Mouse (Mus musculus) layer of hippocampus, adult 9-11 months (tissue): ENCODE results near the gene Tmem203.
"Not testable (repeated sequence)": the region's sequence is repeated elsewhere in the genome, so short reads cannot be mapped to it uniquely, and the experiment has no call there.

ENCODE experiments used
- DNase-seq: peaks from one replicate; pipeline ENCODE4 v3.0.0; 2022

The Tmem203 gene

GRCm38 (mm10) chr2:25234551-25235220 is 20.6 kb upstream of the Tmem203 start:
- DNase-seq: no peak

GRCm38 (mm10) chr2:25236614-25237013 is 18.6 kb upstream of the Tmem203 start, which contains the start of gene Rnf224:
Gene Rnf224 (minus strand): TSS chr2:25236787.
- DNase-seq: no peak

GRCm38 (mm10) chr2:25237522-25237921 is 17.7 kb upstream of the Tmem203 start:
- DNase-seq: no peak

- DNase-seq: no peak
Observed at GRCm38 (mm10) chr2:25238106-25238505, 17.1 kb upstream of the Tmem203 start.

GRCm38 (mm10) chr2:25239766-25240165 is 15.5 kb upstream of the Tmem203 start:
- DNase-seq: no peak

- DNase-seq: no peak
Observed at GRCm38 (mm10) chr2:25240310-25240709, 14.9 kb upstream of the Tmem203 start.

- DNase-seq: peak; percentile 69
Observed at GRCm38 (mm10) chr2:25240723-25241437, 14.4 kb upstream of the Tmem203 start.

- DNase-seq: no peak
Observed at GRCm38 (mm10) chr2:25241438-25241775, 13.8 kb upstream of the Tmem203 start.

- DNase-seq: no peak
Observed at GRCm38 (mm10) chr2:25242101-25242506, 13.1 kb upstream of the Tmem203 start, which contains the start of the genes Rnf208 and Cysrt1. Gene Rnf208 (plus strand): TSS chr2:25242255. Gene Cysrt1 (minus strand): TSS chr2:25242452.

- no peak for DNase-seq
Observed at GRCm38 (mm10) chr2:25243342-25243741, 11.9 kb upstream of the Tmem203 start.

- no peak for DNase-seq
Observed at GRCm38 (mm10) chr2:25244144-25244543, 11.1 kb upstream of the Tmem203 start.

- no peak for DNase-seq
Observed at GRCm38 (mm10) chr2:25246183-25247072, 8.8 kb upstream of the Tmem203 start, which contains the start of gene AL732309.1. Gene AL732309.1 (minus strand): TSS chr2:25246863.

GRCm38 (mm10) chr2:25252331-25252730 is 2.9 kb upstream of the Tmem203 start:
- DNase-seq: no peak

- DNase-seq: not testable (repeated sequence)
Observed at GRCm38 (mm10) chr2:25256443-25257109, 1.3 kb downstream of the Tmem203 start.

GRCm38 (mm10) chr2:25257250-25257649 is 2.0 kb downstream of the Tmem203 start:
- not testable (repeated sequence) for DNase-seq

- DNase-seq: no peak
Observed at GRCm38 (mm10) chr2:25258887-25259286, 3.6 kb downstream of the Tmem203 start.

GRCm38 (mm10) chr2:25261870-25262269 is 6.6 kb downstream of the Tmem203 start:
- peak; percentile 70 for DNase-seq

GRCm38 (mm10) chr2:25262291-25262767 is 7.1 kb downstream of the Tmem203 start, which contains the start of gene Tprn:
Gene Tprn (plus strand): TSS chr2:25262618.
- peak; percentile 98 for DNase-seq

- no peak for DNase-seq
Observed at GRCm38 (mm10) chr2:25262795-25263622, 7.8 kb downstream of the Tmem203 start.

- no peak for DNase-seq
Observed at GRCm38 (mm10) chr2:25263623-25264285, 8.5 kb downstream of the Tmem203 start.

GRCm38 (mm10) chr2:25264286-25264660 is 9.0 kb downstream of the Tmem203 start:
- no peak for DNase-seq
